Mouse (Mus musculus): ENCODE data around the gene Zswim7. TPM values are rescaled to one million over a fixed set of nuclear protein-coding genes. Genes with fewer than 3 reads are reported as not detected.

The Zswim7 gene
- polyA plus RNA-seq (2012; rRNA removed) = 13.0 and 14.0 TPM in 2 replicates

GRCm38 (mm10) chr11:62280675-62281600, at the start of gene Zswim7, which contains the start of gene Ttc19:
TSS of gene Zswim7 (minus strand) at chr11:62281375.
TSS of gene Ttc19 (plus strand) at chr11:62281473.

GRCm38 (mm10) chr11:62248401-62249244, 32.6 kb downstream of the Zswim7 start, which contains the start of gene Adora2b:
TSS of gene Adora2b (plus strand) at chr11:62248984.

Other genes starting within 250 kb of the Zswim7 start
- gene Adora2b, start 32.4 kb downstream of the Zswim7 start, polyA plus RNA-seq (2012; rRNA removed) = 3.1 and 3.8 TPM in 2 replicates
- gene Ttc19, start 98 bp upstream of the Zswim7 start, polyA plus RNA-seq (2012; rRNA removed) = 40.3 and 43.0 TPM in 2 replicates
- 7.4 and 8.2 TPM in 2 replicates for gene Pigl, start 177.1 kb upstream of the Zswim7 start, polyA plus RNA-seq (2012; rRNA removed)
- 120 and 121 TPM in 2 replicates for gene Ncor1, start 177.2 kb upstream of the Zswim7 start, polyA plus RNA-seq (2012; rRNA removed)

Data from central nervous system, embryonic 18 days (tissue).